In genomic region chr15:81098689-81099088, GRCm38 (mm10) we compare ENCODE assay signal across 28 mouse cellular contexts.
"Had no signal": no experiment of that assay in that cellular context is flagged by ENCODE, and none has a peak within 500 bp of the region (broad histone marks: within the 10 kb centered on the region; RNA-seq: fewer than 3 reads in every experiment).

No protein-coding gene starts in this region.

- H3K9me3 ChIP-seq: heart, embryonic 10.5 days; heart, embryonic 12.5 days; heart, embryonic 13.5 days; heart, embryonic 15.5 days; hindbrain, embryonic 10.5 days; hindbrain, embryonic 12.5 days; hindbrain, embryonic 13.5 days; hindbrain, embryonic 15.5 days; intestine, embryonic 15.5 days; kidney, embryonic 15.5 days had no signal

- H3K27ac ChIP-seq: heart, embryonic 10.5 days; heart, embryonic 13.5 days; heart, embryonic 15.5 days; hindbrain, embryonic 10.5 days; hindbrain, embryonic 12.5 days; hindbrain, embryonic 13.5 days; hindbrain, embryonic 14.5 days; hindbrain, embryonic 15.5 days; hindbrain, postnatal 0 days; intestine, embryonic 15.5 days; kidney, embryonic 15.5 days; kidney, postnatal 0 days; left cerebral cortex, adult 2 months had no signal

- H3K9ac ChIP-seq: heart, embryonic 12.5 days; heart, embryonic 13.5 days; heart, embryonic 15.5 days; hindbrain, embryonic 12.5 days; hindbrain, embryonic 13.5 days; hindbrain, embryonic 14.5 days; hindbrain, embryonic 15.5 days; intestine, embryonic 15.5 days; kidney, embryonic 15.5 days had no signal

- DNase-seq: heart, postnatal 10 days; heart, postnatal 14 days; heart, postnatal 36 days; heart, postnatal 4 days; kidney, adult 11 months; kidney, adult 18-20 months; kidney, adult 2 months; kidney, adult 8-10 months; kidney, adult 9 months; kidney, postnatal 10 days; kidney, postnatal 14 days; kidney, postnatal 25 days; kidney, postnatal 36 days; kidney, postnatal 4 days had no signal

- H3K27me3 ChIP-seq: heart, embryonic 12.5 days; heart, embryonic 13.5 days; heart, embryonic 15.5 days; hindbrain, embryonic 12.5 days; hindbrain, embryonic 13.5 days; hindbrain, embryonic 15.5 days; intestine, embryonic 15.5 days; kidney, embryonic 15.5 days had no signal

- H3K36me3 ChIP-seq: heart, embryonic 10.5 days; heart, embryonic 12.5 days; heart, embryonic 13.5 days; heart, embryonic 15.5 days; hindbrain, embryonic 10.5 days; hindbrain, embryonic 12.5 days; hindbrain, embryonic 13.5 days; hindbrain, embryonic 15.5 days; intestine, embryonic 15.5 days; kidney, embryonic 15.5 days had no signal

- H3K4me3 ChIP-seq: heart, embryonic 10.5 days; heart, embryonic 12.5 days; heart, embryonic 13.5 days; heart, embryonic 15.5 days; hindbrain, embryonic 10.5 days; hindbrain, embryonic 12.5 days; hindbrain, embryonic 13.5 days; hindbrain, embryonic 15.5 days; intestine, embryonic 15.5 days; kidney, embryonic 15.5 days; left cerebral cortex, adult 2 months had no signal
